Mouse (Mus musculus) adipocyte (in vitro differentiated cells): ENCODE results near the gene Rbbp7.
A peak's percentile ranks its signal among the peaks of the same experiment; 100 is the strongest.
"Not testable (repeated sequence)": the region's sequence is repeated elsewhere in the genome, so short reads cannot be mapped to it uniquely, and the experiment has no call there.

Experiments used
- DNase-seq: peaks from one replicate; pipeline ENCODE4 v3.0.0-alpha.2; 2016; ENCODE audit warnings: low spot score

The Rbbp7 gene

GRCm38 (mm10) chrX:162760115-162760942 is at the start of gene Rbbp7:
TSS of gene Rbbp7 (plus strand) at chrX:162760402.
- DNase-seq, result peak; percentile 93

- peak; percentile 69 for DNase-seq
Observed at GRCm38 (mm10) chrX:162717837-162718236, 42.4 kb upstream of the Rbbp7 start.

- peak; percentile 51 for DNase-seq
Observed at GRCm38 (mm10) chrX:162719615-162720014, 40.6 kb upstream of the Rbbp7 start.

- DNase-seq, result no peak
Observed at GRCm38 (mm10) chrX:162727367-162727777, 32.8 kb upstream of the Rbbp7 start.

GRCm38 (mm10) chrX:162727795-162728194 is 32.4 kb upstream of the Rbbp7 start:
- no peak for DNase-seq

- DNase-seq, result no peak
Observed at GRCm38 (mm10) chrX:162728228-162728627, 32.0 kb upstream of the Rbbp7 start.

GRCm38 (mm10) chrX:162730031-162730430 is 30.2 kb upstream of the Rbbp7 start:
- DNase-seq, result no peak

- DNase-seq, result peak; percentile 38
Observed at GRCm38 (mm10) chrX:162734997-162735929, 24.9 kb upstream of the Rbbp7 start.

GRCm38 (mm10) chrX:162736140-162736659 is 24.0 kb upstream of the Rbbp7 start:
- DNase-seq, result no peak

GRCm38 (mm10) chrX:162748696-162749420 is 11.3 kb upstream of the Rbbp7 start:
- DNase-seq, result no peak

GRCm38 (mm10) chrX:162752418-162752817 is 7.8 kb upstream of the Rbbp7 start:
- DNase-seq, result no peak

- DNase-seq, result no peak
Observed at GRCm38 (mm10) chrX:162754314-162754713, 5.9 kb upstream of the Rbbp7 start.

- no peak for DNase-seq
Observed at GRCm38 (mm10) chrX:162756058-162756457, 4.1 kb upstream of the Rbbp7 start.

- no peak for DNase-seq
Observed at GRCm38 (mm10) chrX:162759251-162760114, 719 bp upstream of the Rbbp7 start.

GRCm38 (mm10) chrX:162760958-162761515 is 835 bp downstream of the Rbbp7 start:
- no peak for DNase-seq

- DNase-seq, result peak; percentile 40
Observed at GRCm38 (mm10) chrX:162761716-162762395, 1.7 kb downstream of the Rbbp7 start.

- DNase-seq, result no peak
Observed at GRCm38 (mm10) chrX:162770726-162771125, 10.5 kb downstream of the Rbbp7 start.

GRCm38 (mm10) chrX:162788372-162788771 is 28.2 kb downstream of the Rbbp7 start:
- no peak for DNase-seq

- DNase-seq, result not testable (repeated sequence)
Observed at GRCm38 (mm10) chrX:162791392-162791791, 31.2 kb downstream of the Rbbp7 start.

GRCm38 (mm10) chrX:162800371-162800770 is 40.2 kb downstream of the Rbbp7 start:
- peak; percentile 24 for DNase-seq
